Mouse (Mus musculus): ENCODE measurements around the gene Tcf20. TPM values are rescaled to one million over a fixed set of nuclear protein-coding genes. Genes with fewer than 3 reads are reported as not detected.

Tcf20 gene
- polyA plus RNA-seq, 1 experiment from 2014 or later = 15.1 TPM

DNA sequence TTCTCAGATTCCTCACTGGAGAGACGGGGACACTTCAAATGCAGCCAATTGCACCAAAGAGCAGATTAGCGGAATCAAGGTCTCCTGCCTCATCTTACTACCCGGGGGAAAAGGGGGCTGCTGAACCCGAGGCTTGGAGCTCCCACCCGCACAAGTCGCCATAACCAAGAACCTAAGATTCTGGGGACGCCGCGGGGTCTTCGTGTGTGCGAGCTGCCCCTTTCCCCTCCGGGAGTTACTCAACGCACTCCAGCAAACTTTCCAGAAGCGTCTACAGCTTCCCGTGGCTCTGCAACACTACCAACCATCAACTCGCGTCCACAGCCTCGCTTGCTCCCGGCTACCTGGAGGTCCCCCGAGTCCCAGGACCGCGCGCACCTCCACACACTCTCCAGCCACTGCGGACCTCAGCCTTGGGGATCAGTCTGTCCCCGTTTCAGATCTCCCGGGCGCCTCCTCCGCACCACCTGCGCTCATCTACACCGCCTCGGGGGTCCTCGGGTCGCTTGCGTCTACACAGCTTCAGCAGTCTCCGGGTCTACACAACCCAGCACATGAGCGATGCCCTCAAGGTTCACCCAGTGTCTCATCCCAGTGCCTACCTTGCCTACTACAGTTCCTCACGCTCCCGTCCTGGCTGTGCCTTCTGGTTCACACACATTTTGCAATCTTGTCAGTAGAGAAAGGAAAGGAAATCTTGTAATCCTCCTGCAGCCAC lies 499 bp downstream of the Tcf20 start:
- no peak for ATAC-seq (replicated peaks; ENCODE audit: insufficient number of reproducible peaks, low FRiP score, low TSS enrichment, low read depth)
- no peaks in the 10 kb centered on the region for H3K9me3 ChIP-seq (replicated peaks; ENCODE audit: control insufficient read depth, low read length)
- DNase-seq (ENCODE audit: low spot score) = no peak
- under 1% methylated on average over 38 of the region's 38 CpGs for WGBS
- no peaks in the 10 kb centered on the region for H3K36me3 ChIP-seq (replicated peaks; ENCODE audit: control insufficient read depth, insufficient read depth, low read depth, low read length)
- peak overlapping the region; percentile 63 for H3K9ac ChIP-seq (replicated peaks; ENCODE audit: low read length)
- H3K4me2 ChIP-seq (ENCODE audit: low read depth, low read length) = peak overlapping the region; percentile 91
- H3K27ac ChIP-seq (replicated peaks; ENCODE audit: low read depth, low read length) = no peak overlapping the region
- no peaks in the 10 kb centered on the region; the same call in 1 of the 2 replicates for H3K27me3 ChIP-seq (ENCODE audit: control insufficient read depth, insufficient read depth, low read length)
- H3K4me1 ChIP-seq (ENCODE audit: control insufficient read depth, insufficient read depth, low read length) = peaks cover 17% of the 10 kb centered on the region
- peak overlapping the region; percentile 50 for H3K4me3 ChIP-seq (ENCODE audit: low read depth, low read length)

DNA sequence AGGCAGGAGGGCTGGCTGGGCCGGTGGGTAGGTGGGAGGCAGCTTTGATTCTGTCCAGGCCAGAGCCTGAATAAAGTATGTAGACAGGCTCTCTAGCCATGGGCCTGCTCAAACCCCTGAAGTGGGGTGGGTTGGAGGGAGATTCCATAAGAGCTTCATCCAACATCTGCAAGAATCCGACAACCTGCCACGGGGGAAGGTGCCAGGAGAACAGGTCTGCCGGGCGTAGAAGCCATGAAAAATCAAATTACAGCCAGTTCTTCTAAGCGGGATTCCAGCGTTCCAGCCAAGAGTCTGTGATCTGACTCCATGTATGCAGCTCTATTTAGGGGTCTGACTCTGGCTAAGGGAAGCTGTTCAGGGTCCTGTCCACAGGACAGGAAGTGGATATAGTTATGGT lies 3.1 kb downstream of the Tcf20 start:
- Histone ChIP-seq H3K4me3 (ENCODE audit: low read depth, low read length) (no peak overlapping the region), H3K27ac (replicated peaks; ENCODE audit: low read depth, low read length) (peak overlapping the region; percentile 85; the same call in 1 of the 2 replicates), H3K4me2 (ENCODE audit: low read depth, low read length) (no peak overlapping the region), H3K36me3 (replicated peaks; ENCODE audit: control insufficient read depth, insufficient read depth, low read depth, low read length) (no peaks in the 10 kb centered on the region), H3K4me1 (ENCODE audit: control insufficient read depth, insufficient read depth, low read length) (peaks cover 21% of the 10 kb centered on the region), H3K27me3 (ENCODE audit: control insufficient read depth, insufficient read depth, low read length) (no peaks in the 10 kb centered on the region; the same call in 1 of the 2 replicates), H3K9me3 (replicated peaks; ENCODE audit: control insufficient read depth, low read length) (no peaks in the 10 kb centered on the region), H3K9ac (replicated peaks; ENCODE audit: low read length) (no peak overlapping the region)
- DNase-seq (ENCODE audit: low spot score) (no peak), ATAC-seq (replicated peaks; ENCODE audit: insufficient number of reproducible peaks, low FRiP score, low TSS enrichment, low read depth) (no peak)
- 55% methylated on average over 7 of the region's 7 CpGs for WGBS

DNA sequence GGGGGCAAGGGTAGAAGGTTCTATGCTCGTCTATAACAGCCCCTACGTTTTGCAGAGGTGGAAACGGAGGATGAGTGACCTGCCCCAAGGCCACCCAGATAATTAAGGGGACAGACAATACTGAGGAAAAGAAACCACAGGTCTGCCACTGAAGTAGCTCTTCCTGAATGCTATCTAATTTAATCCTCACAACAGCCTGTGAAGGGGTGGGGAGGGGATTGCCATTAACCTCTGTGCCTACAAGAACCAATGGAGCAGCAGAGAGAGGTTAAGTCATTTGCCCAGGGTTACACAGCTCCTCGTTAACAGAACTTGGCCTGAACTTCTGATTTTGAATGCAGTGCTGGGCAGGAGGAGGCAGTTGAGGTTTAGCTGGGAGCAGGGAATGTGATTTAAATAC lies 3.6 kb downstream of the Tcf20 start:
- Histone ChIP-seq H3K36me3 (replicated peaks; ENCODE audit: control insufficient read depth, insufficient read depth, low read depth, low read length) (no peaks in the 10 kb centered on the region), H3K4me3 (ENCODE audit: low read depth, low read length) (no peak overlapping the region), H3K4me2 (ENCODE audit: low read depth, low read length) (no peak overlapping the region; the same call in 1 of the 2 replicates), H3K4me1 (ENCODE audit: control insufficient read depth, insufficient read depth, low read length) (peaks cover 18% of the 10 kb centered on the region), H3K27me3 (ENCODE audit: control insufficient read depth, insufficient read depth, low read length) (no peaks in the 10 kb centered on the region; the same call in 1 of the 2 replicates), H3K9me3 (replicated peaks; ENCODE audit: control insufficient read depth, low read length) (no peaks in the 10 kb centered on the region), H3K9ac (replicated peaks; ENCODE audit: low read length) (no peak overlapping the region), H3K27ac (replicated peaks; ENCODE audit: low read depth, low read length) (peak overlapping the region; percentile 85)
- DNase-seq (ENCODE audit: low spot score) (no peak), ATAC-seq (replicated peaks; ENCODE audit: insufficient number of reproducible peaks, low FRiP score, low TSS enrichment, low read depth) (no peak)
- WGBS = 13% methylated on average over 4 of the region's 4 CpGs

DNA sequence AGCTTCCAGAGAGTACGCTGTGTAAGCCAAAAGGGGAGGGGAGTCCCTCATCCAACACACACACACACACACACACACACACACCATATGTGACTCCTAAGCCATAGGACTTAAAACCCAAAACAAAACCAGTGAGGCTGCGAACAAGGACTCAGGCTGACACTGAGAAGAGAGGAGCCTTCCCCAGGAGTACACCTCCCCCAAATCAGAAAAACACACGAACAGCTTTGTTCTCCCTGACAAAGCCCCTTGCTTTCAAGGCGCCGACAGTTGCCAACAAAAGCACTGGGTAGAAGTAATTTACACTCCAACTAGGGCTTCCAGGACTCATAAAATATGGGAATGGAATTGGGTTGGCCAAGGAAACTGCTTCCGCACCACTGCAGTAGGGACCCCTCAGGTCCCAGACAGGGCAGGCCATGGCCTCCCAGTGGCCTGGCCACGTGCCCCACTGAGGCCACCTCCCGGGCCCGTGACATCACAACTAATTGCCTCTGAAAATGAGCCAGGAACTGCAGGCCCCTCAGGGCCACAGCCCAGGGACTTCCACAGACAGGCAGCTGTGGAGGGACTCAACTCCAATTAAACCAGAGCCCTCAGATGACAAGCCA lies 4.2 kb downstream of the Tcf20 start:
- peaks cover 18% of the 10 kb centered on the region for H3K4me1 ChIP-seq (ENCODE audit: control insufficient read depth, insufficient read depth, low read length)
- ATAC-seq (replicated peaks; ENCODE audit: insufficient number of reproducible peaks, low FRiP score, low TSS enrichment, low read depth) = peak; percentile 44
- peak overlapping the region; percentile 85 for H3K27ac ChIP-seq (replicated peaks; ENCODE audit: low read depth, low read length)
- WGBS = 4% methylated on average over 9 of the region's 9 CpGs
- H3K9ac ChIP-seq (replicated peaks; ENCODE audit: low read length) = peak overlapping the region; percentile 18; the same call in 1 of the 2 replicates
- no peak overlapping the region for H3K4me3 ChIP-seq (ENCODE audit: low read depth, low read length)
- H3K36me3 ChIP-seq (replicated peaks; ENCODE audit: control insufficient read depth, insufficient read depth, low read depth, low read length) = no peaks in the 10 kb centered on the region
- H3K4me2 ChIP-seq (ENCODE audit: low read depth, low read length) = peak overlapping the region; percentile 23
- H3K9me3 ChIP-seq (replicated peaks; ENCODE audit: control insufficient read depth, low read length) = no peaks in the 10 kb centered on the region
- H3K27me3 ChIP-seq (ENCODE audit: control insufficient read depth, insufficient read depth, low read length) = no peaks in the 10 kb centered on the region; the same call in 1 of the 2 replicates
- DNase-seq (ENCODE audit: low spot score) = peak; percentile 63

DNA sequence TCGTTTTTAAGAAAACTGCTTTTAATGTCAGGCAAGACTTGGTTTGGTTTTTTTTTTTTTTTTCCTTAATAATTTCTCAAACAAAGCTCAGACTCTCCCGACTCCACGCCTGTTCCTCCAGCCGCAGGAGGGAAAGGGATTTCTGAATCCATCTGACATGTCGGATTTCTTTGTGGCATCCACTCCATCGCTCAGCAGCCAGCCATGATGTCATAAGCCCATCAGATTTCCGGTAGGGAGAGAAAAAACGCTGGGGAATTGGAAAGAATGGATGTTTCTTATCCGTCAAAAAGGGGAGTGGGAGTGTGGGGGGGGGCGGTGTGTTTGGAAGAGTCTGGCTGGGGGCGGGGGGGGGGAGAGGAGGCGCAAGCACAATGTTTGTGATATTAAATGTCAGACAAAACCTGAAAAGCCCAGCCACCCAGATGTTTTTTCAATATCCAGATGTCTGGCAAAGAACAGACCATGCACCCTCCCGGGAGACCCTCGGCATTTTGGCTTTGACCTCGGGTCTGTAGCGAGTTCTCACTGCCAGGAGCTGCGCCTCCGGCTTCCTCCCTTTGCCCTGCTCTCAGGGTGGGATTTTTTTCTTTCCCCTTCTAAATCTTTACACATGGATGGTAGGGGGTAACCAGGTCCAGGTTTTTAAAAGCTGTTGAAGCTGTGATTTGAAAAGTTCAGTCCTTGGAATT lies 4.8 kb downstream of the Tcf20 start:
- 4% methylated on average over 17 of the region's 18 CpGs for WGBS
- Histone ChIP-seq H3K4me1 (ENCODE audit: control insufficient read depth, insufficient read depth, low read length) (peaks cover 18% of the 10 kb centered on the region), H3K4me3 (ENCODE audit: low read depth, low read length) (no peak overlapping the region), H3K4me2 (ENCODE audit: low read depth, low read length) (peak overlapping the region; percentile 23), H3K36me3 (replicated peaks; ENCODE audit: control insufficient read depth, insufficient read depth, low read depth, low read length) (no peaks in the 10 kb centered on the region), H3K9me3 (replicated peaks; ENCODE audit: control insufficient read depth, low read length) (no peaks in the 10 kb centered on the region), H3K9ac (replicated peaks; ENCODE audit: low read length) (peak overlapping the region; percentile 28; the same call in 1 of the 2 replicates), H3K27me3 (ENCODE audit: control insufficient read depth, insufficient read depth, low read length) (no peaks in the 10 kb centered on the region; the same call in 1 of the 2 replicates), H3K27ac (replicated peaks; ENCODE audit: low read depth, low read length) (peak overlapping the region; percentile 85)
- peak; percentile 3; the same call in 1 of the 2 replicates for ATAC-seq (replicated peaks; ENCODE audit: insufficient number of reproducible peaks, low FRiP score, low TSS enrichment, low read depth)
- DNase-seq (ENCODE audit: low spot score) = peak; percentile 81

DNA sequence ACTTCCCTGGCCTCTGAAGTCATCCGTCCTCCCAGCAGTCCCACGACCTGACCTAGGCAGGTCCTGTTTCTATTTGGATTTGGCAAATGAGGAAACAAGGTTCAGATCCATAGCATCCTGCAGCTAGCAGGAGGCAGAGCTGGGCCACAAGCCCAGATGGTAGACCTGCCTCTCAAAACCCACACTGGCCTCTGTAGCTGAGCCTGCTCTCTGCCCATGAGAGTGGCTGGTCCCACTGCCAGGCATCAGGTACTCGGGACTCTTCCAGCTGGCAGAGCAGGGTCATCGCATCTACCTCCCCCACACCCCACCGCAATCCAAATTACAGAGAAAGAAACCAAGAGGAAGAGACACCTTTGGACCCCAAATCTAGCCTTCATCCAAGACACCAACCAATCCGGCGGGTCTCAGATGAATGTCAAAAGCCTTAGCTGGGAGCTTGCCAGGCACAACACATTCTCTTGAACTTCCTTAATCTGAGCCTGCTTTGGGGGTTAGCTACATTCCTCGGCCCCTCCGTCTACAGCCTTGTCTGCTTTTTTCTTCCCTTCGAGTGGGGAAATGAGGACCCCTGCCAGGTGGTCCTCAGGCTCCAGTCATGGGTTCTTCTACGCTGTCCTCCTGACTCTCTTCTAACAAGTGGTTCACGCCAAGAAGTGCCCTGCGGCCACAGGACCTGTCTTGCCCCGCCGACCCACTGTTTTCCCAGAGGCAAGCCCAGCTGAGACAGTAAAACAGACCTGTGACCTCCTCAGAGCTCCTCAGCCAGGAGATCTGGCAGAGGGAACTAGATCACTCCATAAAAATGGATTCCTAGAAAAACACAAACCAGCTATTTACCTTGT lies 5.8 kb downstream of the Tcf20 start:
- WGBS = 22% methylated on average over 15 of the region's 15 CpGs
- ATAC-seq (replicated peaks; ENCODE audit: insufficient number of reproducible peaks, low FRiP score, low TSS enrichment, low read depth) (no peak), DNase-seq (ENCODE audit: low spot score) (no peak)
- Histone ChIP-seq H3K36me3 (replicated peaks; ENCODE audit: control insufficient read depth, insufficient read depth, low read depth, low read length) (no peaks in the 10 kb centered on the region), H3K4me1 (ENCODE audit: control insufficient read depth, insufficient read depth, low read length) (peaks cover 18% of the 10 kb centered on the region), H3K9ac (replicated peaks; ENCODE audit: low read length) (peak overlapping the region; percentile 15; the same call in 1 of the 2 replicates), H3K4me2 (ENCODE audit: low read depth, low read length) (peak overlapping the region; percentile 11; the same call in 1 of the 2 replicates), H3K27ac (replicated peaks; ENCODE audit: low read depth, low read length) (0 out of 2 replicates have a peak overlapping the region, but pooled peaks have one; percentile 85), H3K27me3 (ENCODE audit: control insufficient read depth, insufficient read depth, low read length) (no peaks in the 10 kb centered on the region), H3K9me3 (replicated peaks; ENCODE audit: control insufficient read depth, low read length) (no peaks in the 10 kb centered on the region), H3K4me3 (ENCODE audit: low read depth, low read length) (no peak overlapping the region)

DNA sequence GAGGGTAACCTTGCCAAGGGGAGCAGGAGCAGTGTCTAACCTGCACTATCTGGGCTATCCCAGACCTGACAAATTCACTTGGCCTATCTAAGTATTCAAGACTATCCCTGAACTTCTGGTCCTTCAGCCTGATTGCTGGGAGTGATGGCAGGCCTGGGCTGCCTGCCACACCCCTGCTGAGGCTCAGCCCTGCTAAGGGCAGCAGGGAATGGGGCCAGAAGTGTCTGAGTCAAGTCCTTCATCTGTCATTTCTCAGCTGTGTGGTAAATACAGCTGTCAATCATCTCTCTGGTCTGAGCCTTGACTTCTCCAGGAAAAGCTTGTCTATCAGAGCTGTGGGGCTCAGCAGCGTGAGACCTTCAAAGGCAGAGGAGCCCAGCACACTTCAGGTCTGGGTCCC lies 8.1 kb downstream of the Tcf20 start:
- Histone ChIP-seq H3K36me3 (replicated peaks; ENCODE audit: control insufficient read depth, insufficient read depth, low read depth, low read length) (no peaks in the 10 kb centered on the region), H3K27ac (replicated peaks; ENCODE audit: low read depth, low read length) (no peak overlapping the region), H3K9ac (replicated peaks; ENCODE audit: low read length) (no peak overlapping the region), H3K4me2 (ENCODE audit: low read depth, low read length) (no peak overlapping the region), H3K4me1 (ENCODE audit: control insufficient read depth, insufficient read depth, low read length) (peaks cover 16% of the 10 kb centered on the region), H3K9me3 (replicated peaks; ENCODE audit: control insufficient read depth, low read length) (no peaks in the 10 kb centered on the region), H3K4me3 (ENCODE audit: low read depth, low read length) (no peak overlapping the region), H3K27me3 (ENCODE audit: control insufficient read depth, insufficient read depth, low read length) (no peaks in the 10 kb centered on the region)
- DNase-seq (ENCODE audit: low spot score) (no peak), ATAC-seq (replicated peaks; ENCODE audit: insufficient number of reproducible peaks, low FRiP score, low TSS enrichment, low read depth) (no peak)
- WGBS = 84% methylated on average over 1 of the region's 1 CpGs
